Mouse (Mus musculus): Measurements from ENCODE around the gene Scarf2.

GRCm38 (mm10) chr16:17853263-17853662 lies 56.2 kb downstream of the Scarf2 start:
- TF ChIP-seq GATA1 (IDR thresholded peaks at IDR 0.05; ENCODE audit: low read depth, low read length), result no peak
- TF ChIP-seq CTCF (IDR thresholded peaks at IDR 0.05 in 2 of 3, conservative IDR thresholded peaks at IDR 0.05 in 1 of 3; ENCODE audit: control insufficient read depth in 1 of 3, insufficient read depth in 1 of 3, low read depth in 2 of 3, low read length in 3 of 3, poor library complexity in 1 of 3, severe bottlenecking in 1 of 3), result no peak
- no peak for TF ChIP-seq POLR2A (IDR thresholded peaks at IDR 0.05; ENCODE audit: control insufficient read depth in 1 of 2, insufficient read depth in 1 of 2, low read depth in 1 of 2, low read length in 2 of 2, poor library complexity in 1 of 2)
- no peak for TF ChIP-seq ZC3H11A (IDR thresholded peaks at IDR 0.05; ENCODE audit: low read depth, low read length)
- TF ChIP-seq MAFK (IDR thresholded peaks at IDR 0.05; ENCODE audit: borderline replicate concordance, low read depth, low read length), result no peak
- no peak for TF ChIP-seq NRF1 (IDR thresholded peaks at IDR 0.05; ENCODE audit: insufficient read depth, low read depth, low read length, poor library complexity, severe bottlenecking)
- TF ChIP-seq EP300 (IDR thresholded peaks at IDR 0.05; ENCODE audit: low read depth in 1 of 2, low read length in 2 of 2), result no peak
- no peak for TF ChIP-seq HCFC1 (IDR thresholded peaks at IDR 0.05; ENCODE audit: low read depth, low read length)
- no peak for TF ChIP-seq USF1 (IDR thresholded peaks at IDR 0.05; ENCODE audit: low read depth, low read length)
- no peak for TF ChIP-seq TAL1 (IDR thresholded peaks at IDR 0.05; ENCODE audit: low read length)
